Comparison of ENCODE assay signal across 23 mouse cellular contexts in genomic region chr14:97857276-97857675, GRCm38 (mm10).
A peak's percentile ranks its signal among the peaks of the same experiment; 100 is the strongest.
DNase-seq lines count a peak whose midpoint lies in the region; ATAC-seq and TF ChIP-seq lines count a peak whose summit lies in the region.
"Had no signal": no experiment of that assay in that cellular context is flagged by ENCODE, and none has a peak within 500 bp of the region (broad histone marks: within the 10 kb centered on the region; RNA-seq: fewer than 3 reads in every experiment).

No protein-coding gene starts in this region.

- no peak overlapping the region for H3K4me3 ChIP-seq in forebrain, embryonic 14.5 days (ENCODE audit: low read depth, low read length)
- H3K4me3 ChIP-seq in forebrain, postnatal 0 days (ENCODE audit: low read depth, low read length) = no peak overlapping the region
- H3K4me3 ChIP-seq in neural tube, embryonic 11.5 days (ENCODE audit: low read depth, low read length) = no peak overlapping the region
- H3K4me3 ChIP-seq: embryonic facial prominence, embryonic 12.5 days; intestine, embryonic 15.5 days had no signal

- H3K27me3 ChIP-seq in forebrain, embryonic 14.5 days (replicated peaks; ENCODE audit: control insufficient read depth, insufficient read depth, low read length) = no peaks in the 10 kb centered on the region
- H3K27me3 ChIP-seq in forebrain, postnatal 0 days (ENCODE audit: insufficient read depth, low read length) = no peaks in the 10 kb centered on the region
- no peaks in the 10 kb centered on the region for H3K27me3 ChIP-seq in neural tube, embryonic 11.5 days (ENCODE audit: control insufficient read depth, insufficient read depth, low read length)
- H3K27me3 ChIP-seq: embryonic facial prominence, embryonic 12.5 days; intestine, embryonic 15.5 days had no signal

- no peak overlapping the region for H3K9ac ChIP-seq in forebrain, embryonic 14.5 days (ENCODE audit: low read length)
- no peak overlapping the region for H3K9ac ChIP-seq in forebrain, postnatal 0 days
- no peak overlapping the region for H3K9ac ChIP-seq in neural tube, embryonic 11.5 days (ENCODE audit: low read length)
- H3K9ac ChIP-seq: embryonic facial prominence, embryonic 12.5 days; hindbrain, embryonic 14.5 days; intestine, embryonic 15.5 days had no signal

- H3K9me3 ChIP-seq in forebrain, embryonic 14.5 days (replicated peaks; ENCODE audit: control insufficient read depth, low read length) = no peaks in the 10 kb centered on the region
- no peaks in the 10 kb centered on the region for H3K9me3 ChIP-seq in forebrain, postnatal 0 days (ENCODE audit: low read length)
- H3K9me3 ChIP-seq in neural tube, embryonic 11.5 days (ENCODE audit: control insufficient read depth, low read length) = no peaks in the 10 kb centered on the region
- H3K9me3 ChIP-seq: embryonic facial prominence, embryonic 12.5 days; intestine, embryonic 15.5 days had no signal

- peak; percentile 59 for DNase-seq in embryo, embryonic 10 days (ENCODE audit: low spot score)
- no peak for DNase-seq in embryo, embryonic 9.5 days (ENCODE audit: extremely low spot score)
- DNase-seq in forebrain, embryonic 14.5 days (ENCODE audit: low spot score) = peak; percentile 38
- no peak for DNase-seq in forebrain, postnatal 0 days
- DNase-seq in neural tube, embryonic 11.5 days (ENCODE audit: low spot score) = peak; percentile 12
- no peak for DNase-seq in neural tube, embryonic 10.5 days (ENCODE audit: extremely low spot score, low spot score)
- no peak for DNase-seq in lung, postnatal 36 days
- DNase-seq: adrenal gland, adult 8-10 months; adrenal gland, postnatal 36 days; B cell, adult 2 months; cerebellum, adult 11 months; cerebellum, adult 8-10 months; cerebellum, postnatal 14 days; gastrocnemius, postnatal 36 days; heart, adult 11 months; heart, postnatal 10 days; heart, postnatal 4 days; kidney, adult 18-20 months had no signal

- no peak overlapping the region for H3K4me2 ChIP-seq in forebrain, embryonic 14.5 days (ENCODE audit: low read length)
- H3K4me2 ChIP-seq in forebrain, postnatal 0 days (ENCODE audit: low read depth) = no peak overlapping the region
- H3K4me2 ChIP-seq in neural tube, embryonic 11.5 days (ENCODE audit: low read depth) = no peak overlapping the region
- H3K4me2 ChIP-seq: embryonic facial prominence, embryonic 12.5 days; hindbrain, embryonic 14.5 days; intestine, embryonic 15.5 days had no signal

- WGBS in forebrain, embryonic 14.5 days = 51% methylated on average over 2 of the region's 2 CpGs
- 36% methylated on average over 2 of the region's 2 CpGs for WGBS in forebrain, postnatal 0 days
- 26% methylated on average over 2 of the region's 2 CpGs for WGBS in neural tube, embryonic 11.5 days

- H3K4me1 ChIP-seq in forebrain, embryonic 14.5 days (ENCODE audit: control insufficient read depth, insufficient read depth, low read length) = no peaks in the 10 kb centered on the region
- H3K4me1 ChIP-seq in forebrain, postnatal 0 days (ENCODE audit: insufficient read depth) = no peaks in the 10 kb centered on the region
- no peaks in the 10 kb centered on the region for H3K4me1 ChIP-seq in neural tube, embryonic 11.5 days (ENCODE audit: control insufficient read depth, insufficient read depth, low read length)
- H3K4me1 ChIP-seq: embryonic facial prominence, embryonic 12.5 days; intestine, embryonic 15.5 days had no signal

- H3K36me3 ChIP-seq in forebrain, embryonic 14.5 days (ENCODE audit: control insufficient read depth, insufficient read depth, low read length) = no peaks in the 10 kb centered on the region
- H3K36me3 ChIP-seq in forebrain, postnatal 0 days (ENCODE audit: insufficient read depth) = no peaks in the 10 kb centered on the region
- no peaks in the 10 kb centered on the region for H3K36me3 ChIP-seq in neural tube, embryonic 11.5 days (ENCODE audit: control insufficient read depth, insufficient read depth, low read length)
- H3K36me3 ChIP-seq: embryonic facial prominence, embryonic 12.5 days; G1E; intestine, embryonic 15.5 days had no signal

- no peak overlapping the region for H3K27ac ChIP-seq in forebrain, embryonic 14.5 days (ENCODE audit: low read depth, low read length)
- no peak overlapping the region for H3K27ac ChIP-seq in forebrain, postnatal 0 days (ENCODE audit: low read depth, low read length)
- H3K27ac ChIP-seq in neural tube, embryonic 11.5 days (ENCODE audit: low read depth, low read length) = no peak overlapping the region
- H3K27ac ChIP-seq: embryonic facial prominence, embryonic 12.5 days; hindbrain, embryonic 14.5 days; intestine, embryonic 15.5 days had no signal

- ATAC-seq in forebrain, embryonic 14.5 days = no peak
- ATAC-seq in forebrain, postnatal 0 days = no peak
- ATAC-seq in neural tube, embryonic 11.5 days (ENCODE audit: insufficient read depth, low FRiP score, low TSS enrichment) = 0 out of 2 replicates have a peak, but pooled peaks have one; percentile 41
- ATAC-seq: CD4-positive, CD25-positive, alpha-beta regulatory T cell, adult 4 months; intestine, embryonic 15.5 days had no signal

- no peak for TF ChIP-seq CTCF in forebrain, postnatal 0 days (IDR thresholded peaks at IDR 0.05; ENCODE audit: low read depth)

Comparison
In these comparisons a context has a peak if more than half of its experiments do, and no peak if none do; other contexts are left out.
1. DNase-seq: peak in embryo, embryonic 10 days (single experiment), forebrain, embryonic 14.5 days (single experiment) and neural tube, embryonic 11.5 days (single experiment); none in embryo, embryonic 9.5 days (single experiment), forebrain, postnatal 0 days (single experiment), neural tube, embryonic 10.5 days (single experiment) and lung, postnatal 36 days (single experiment).